Mouse (Mus musculus): Measurements from ENCODE around the gene Aqp7. TPM values are rescaled to one million over a fixed set of nuclear protein-coding genes. Genes with fewer than 3 reads are reported as not detected.
"Not testable (repeated sequence)": the region's sequence is repeated elsewhere in the genome, so short reads cannot be mapped to it uniquely, and the experiment has no call there.

Gene Aqp7
- not detected for total RNA-seq (2021)

GRCm38 (mm10) chr4:41047524-41048271, at the start of gene Aqp7:
Gene Aqp7, minus strand, starts transcription at chr4:41048139.
- no peak for DNase-seq (ENCODE audit: extremely low spot score in 1 of 2, low spot score in 2 of 2)
- intact Hi-C loops (cut with DNase I): loop anchor here (10.0 kb wide), 1 partner anchor 177 kb away; no protein-coding TSS in a partner anchor

- intact Hi-C loops (cut with DNase I): no loop called here
- no peak for DNase-seq (ENCODE audit: extremely low spot score in 1 of 2, low spot score in 2 of 2)
Observed at GRCm38 (mm10) chr4:41097381-41097780, 49.4 kb upstream of the Aqp7 start.

- no peak for DNase-seq (ENCODE audit: extremely low spot score in 1 of 2, low spot score in 2 of 2)
- intact Hi-C loops (cut with DNase I): no loop called here
Observed at GRCm38 (mm10) chr4:41096794-41097193, 48.9 kb upstream of the Aqp7 start.

GRCm38 (mm10) chr4:41096169-41096568, 48.2 kb upstream of the Aqp7 start:
- intact Hi-C loops (cut with DNase I): no loop called here
- no peak for DNase-seq (ENCODE audit: extremely low spot score in 1 of 2, low spot score in 2 of 2)

- intact Hi-C loops (cut with DNase I): no loop called here
- DNase-seq (ENCODE audit: extremely low spot score in 1 of 2, low spot score in 2 of 2): no peak
Observed at GRCm38 (mm10) chr4:41094361-41094760, 46.4 kb upstream of the Aqp7 start.

DNA sequence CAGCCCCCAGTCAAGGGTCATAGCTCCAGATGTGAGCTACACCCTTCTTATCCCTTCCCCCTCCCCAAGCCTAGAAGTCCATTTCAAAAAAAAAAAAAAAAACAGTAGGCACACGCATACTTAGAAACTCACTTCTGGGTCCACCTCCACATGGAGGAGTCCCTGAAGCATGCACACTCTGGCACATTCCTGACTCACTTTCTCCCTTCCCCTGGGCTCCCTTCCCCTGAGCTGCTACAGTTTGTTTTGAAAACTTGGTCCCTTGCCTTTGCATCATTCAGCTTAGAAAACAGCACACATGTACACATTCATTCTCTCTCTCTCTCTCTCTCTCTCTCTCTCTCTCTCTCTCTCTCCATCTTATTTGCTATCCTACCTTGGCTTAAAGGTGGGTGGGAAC, 45.0 kb upstream of the Aqp7 start:
- DNase-seq (ENCODE audit: extremely low spot score in 1 of 2, low spot score in 2 of 2): no peak
- intact Hi-C loops (cut with DNase I): no loop called here

- intact Hi-C loops (cut with DNase I): no loop called here
- DNase-seq (ENCODE audit: extremely low spot score in 1 of 2, low spot score in 2 of 2): no peak
Observed at GRCm38 (mm10) chr4:41091391-41091790, 43.5 kb upstream of the Aqp7 start.

DNA sequence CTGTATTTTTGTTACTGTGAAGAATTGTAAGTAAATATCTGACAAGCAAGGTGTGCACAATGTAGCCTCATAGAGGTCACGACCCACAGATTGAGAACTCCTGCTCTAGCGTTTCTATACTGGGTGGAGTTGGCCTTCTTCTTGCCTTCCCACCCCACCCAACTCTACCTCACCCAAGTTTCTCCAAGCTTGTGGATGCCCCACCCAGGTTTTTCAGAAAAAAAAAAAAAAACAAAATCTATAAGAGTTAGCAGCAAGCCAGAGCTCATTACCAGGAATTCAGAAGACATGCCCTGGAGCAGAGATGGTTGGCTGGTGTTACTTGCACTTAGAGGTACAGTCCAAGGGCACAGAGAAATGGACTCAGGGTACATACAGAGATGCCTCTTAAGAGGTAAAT, 41.8 kb upstream of the Aqp7 start:
- intact Hi-C loops (cut with DNase I): no loop called here

DNA sequence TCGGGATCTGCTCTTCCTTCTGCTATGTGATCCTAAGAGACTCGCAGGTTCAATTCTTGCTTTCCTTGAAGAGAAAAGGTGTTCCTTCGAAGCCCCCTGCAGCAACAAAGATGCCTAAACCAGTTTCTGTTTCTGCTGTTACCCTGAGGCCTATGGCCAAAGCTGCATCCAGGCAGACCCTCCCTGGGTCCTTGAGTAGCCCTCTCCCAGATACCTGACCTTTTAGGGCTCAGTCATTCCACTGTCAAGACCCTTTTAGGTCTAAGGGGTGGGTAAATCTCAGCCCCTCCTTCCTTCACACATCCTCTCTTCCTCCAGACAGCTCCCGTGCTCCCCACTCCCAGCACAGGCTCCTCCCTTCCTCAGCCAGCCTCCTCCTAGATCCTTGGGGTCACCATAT, 41.2 kb upstream of the Aqp7 start:
- intact Hi-C loops (cut with DNase I): no loop called here
- no peak for DNase-seq (ENCODE audit: extremely low spot score in 1 of 2, low spot score in 2 of 2)

More for the DNA sequence above, 41.8 kb upstream of the Aqp7 start:
- DNase-seq (ENCODE audit: extremely low spot score in 1 of 2, low spot score in 2 of 2): no peak

DNA sequence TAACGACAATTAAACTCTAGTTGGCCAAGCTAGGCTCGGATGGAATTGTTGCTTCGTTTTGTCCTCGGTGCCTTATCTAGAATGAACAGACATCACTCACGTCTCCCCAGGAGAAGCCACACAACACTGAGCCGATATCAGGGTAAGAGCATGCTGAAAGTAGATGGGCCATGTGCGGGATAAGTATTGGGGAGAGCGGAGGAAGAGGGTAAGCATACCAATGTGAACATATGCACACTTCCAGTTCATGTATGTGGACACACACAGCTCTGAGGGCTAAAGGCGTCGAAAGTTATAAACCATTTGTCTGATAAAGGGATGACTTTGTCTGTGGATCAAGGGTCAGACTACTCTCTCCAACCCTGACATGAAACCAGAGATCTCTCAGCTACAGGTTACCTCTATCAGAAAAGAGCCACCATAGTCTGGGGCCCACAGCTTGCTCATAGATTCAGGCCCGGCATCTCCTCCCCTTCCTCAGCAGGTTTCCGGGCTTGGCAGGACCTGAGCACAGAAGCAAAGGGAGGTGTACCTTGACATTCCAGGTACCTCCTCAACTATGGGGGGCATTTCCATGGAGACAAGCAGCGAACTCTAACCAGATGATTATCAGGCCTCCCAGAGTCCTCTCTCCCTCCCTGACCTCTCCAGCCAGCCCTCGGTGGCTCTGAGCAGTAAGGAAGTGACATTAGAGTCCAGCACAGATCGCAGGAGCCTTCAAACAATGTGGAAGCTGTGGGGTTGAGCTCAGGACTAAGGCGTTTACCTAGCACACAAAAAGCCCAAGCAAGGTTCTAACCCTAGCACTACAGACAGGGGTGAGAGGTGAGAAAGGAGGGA, 39.7 kb upstream of the Aqp7 start:
- no peak for DNase-seq (ENCODE audit: extremely low spot score in 1 of 2, low spot score in 2 of 2)
- intact Hi-C loops (cut with DNase I): no loop called here

DNA sequence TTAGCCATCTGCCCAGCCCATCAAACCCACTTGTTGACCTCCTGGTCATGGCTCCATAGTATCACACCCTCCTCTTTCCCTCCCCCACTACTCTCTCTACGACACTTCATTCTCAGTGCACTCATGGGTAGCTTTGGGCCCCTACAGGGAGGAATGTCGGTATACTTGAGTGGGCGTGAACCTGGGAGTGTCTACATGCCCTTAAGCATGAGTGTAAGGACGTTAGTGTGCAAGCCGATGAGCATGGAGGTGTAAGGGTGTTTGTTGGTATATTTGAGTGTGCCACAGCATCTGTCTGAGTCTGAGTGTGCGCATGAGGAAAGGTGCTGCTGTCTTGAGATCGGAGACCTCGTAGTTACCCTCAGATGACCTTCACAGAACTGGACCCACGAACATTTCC, 39.0 kb upstream of the Aqp7 start:
- intact Hi-C loops (cut with DNase I): no loop called here
- no peak for DNase-seq (ENCODE audit: extremely low spot score in 1 of 2, low spot score in 2 of 2)

DNA sequence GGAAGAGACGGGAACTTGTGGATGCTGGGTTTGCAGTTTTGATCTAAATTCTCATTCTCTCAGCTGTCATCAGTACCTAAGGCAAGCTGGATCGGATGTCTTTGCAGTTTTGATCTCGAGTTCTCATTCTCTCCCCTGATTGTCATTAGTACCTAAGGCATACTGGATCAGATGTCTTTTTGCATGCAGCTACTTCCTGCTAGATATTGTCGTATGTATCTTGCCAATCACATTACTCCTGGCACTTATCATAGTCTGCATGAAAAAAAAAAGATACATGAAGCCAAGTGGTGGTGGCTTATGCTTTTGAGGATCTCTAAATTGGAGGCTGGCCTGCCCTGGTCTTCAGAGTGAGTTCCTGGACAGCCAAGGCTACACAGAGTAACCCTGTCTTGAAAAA, 36.9 kb upstream of the Aqp7 start:
- intact Hi-C loops (cut with DNase I): no loop called here
- DNase-seq (ENCODE audit: extremely low spot score in 1 of 2, low spot score in 2 of 2): no peak

DNA sequence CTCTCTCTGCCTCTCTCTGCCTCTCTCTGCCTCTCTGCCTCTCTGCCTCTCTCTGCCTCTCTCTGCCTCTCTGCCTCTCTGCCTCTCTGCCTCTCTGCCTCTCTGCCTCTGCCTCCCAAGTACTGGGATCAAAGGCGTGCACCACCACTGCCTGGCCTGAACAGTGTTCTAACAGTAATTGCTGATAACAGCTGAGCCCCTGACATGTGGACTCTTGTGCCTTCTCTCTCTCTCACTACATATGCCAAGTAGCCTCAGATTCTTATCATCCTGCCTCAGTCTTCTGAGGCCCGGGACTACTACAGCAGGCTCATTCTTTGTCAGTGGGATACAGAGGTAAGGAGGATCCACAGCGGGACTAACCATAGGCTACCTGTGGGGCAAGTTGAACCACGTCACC, 34.9 kb upstream of the Aqp7 start:
- DNase-seq (ENCODE audit: extremely low spot score in 1 of 2, low spot score in 2 of 2); intact Hi-C loops (cut with DNase I): not testable (repeated sequence)

DNA sequence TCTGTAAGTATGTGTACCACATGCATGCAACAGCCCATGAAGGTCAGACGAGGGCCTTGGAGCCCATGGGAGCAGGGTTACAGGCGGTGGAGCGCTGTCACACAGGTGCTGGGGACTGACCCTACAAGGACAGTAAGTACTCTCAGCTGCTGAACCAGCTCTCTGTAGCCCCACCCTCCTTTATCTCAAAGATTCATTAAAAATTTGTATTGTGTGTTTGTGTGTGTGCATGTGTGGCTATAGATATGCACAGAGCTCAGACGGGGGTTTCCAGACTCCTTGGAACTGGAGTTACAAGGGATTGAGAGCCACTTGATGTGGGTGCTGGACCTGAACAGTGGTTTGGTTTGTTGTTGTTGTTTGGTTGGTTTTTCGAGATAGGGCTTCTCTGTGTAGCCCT, 33.8 kb upstream of the Aqp7 start:
- intact Hi-C loops (cut with DNase I): no loop called here
- DNase-seq (ENCODE audit: extremely low spot score in 1 of 2, low spot score in 2 of 2): no peak

GRCm38 (mm10) chr4:41078726-41079125, 30.8 kb upstream of the Aqp7 start:
- intact Hi-C loops (cut with DNase I): no loop called here
- DNase-seq (ENCODE audit: extremely low spot score in 1 of 2, low spot score in 2 of 2): no peak

DNA sequence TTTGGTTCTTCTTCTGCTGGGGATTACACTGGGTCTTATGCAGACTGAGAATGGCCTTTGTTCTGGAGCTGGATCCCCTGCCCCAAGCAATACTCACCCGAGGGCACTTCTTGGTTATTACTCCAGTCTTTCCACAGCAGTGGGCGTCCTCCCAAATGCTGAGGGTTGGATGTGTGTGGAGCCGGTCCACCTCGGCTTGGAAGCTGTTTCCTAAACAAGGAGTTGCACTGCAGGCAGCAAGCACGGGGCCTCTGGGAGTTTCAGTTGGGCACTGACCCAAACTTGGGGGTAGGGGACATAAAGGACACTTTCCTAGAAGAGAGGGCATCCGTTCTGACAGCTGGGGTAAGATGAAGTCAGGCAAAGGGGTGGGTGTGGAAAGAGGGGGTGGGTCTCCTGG, 26.5 kb upstream of the Aqp7 start:
- DNase-seq (ENCODE audit: extremely low spot score in 1 of 2, low spot score in 2 of 2): no peak
- intact Hi-C loops (cut with DNase I): no loop called here

- DNase-seq (ENCODE audit: extremely low spot score in 1 of 2, low spot score in 2 of 2): no peak
- intact Hi-C loops (cut with DNase I): no loop called here
Observed at GRCm38 (mm10) chr4:41073008-41073817, 25.3 kb upstream of the Aqp7 start.

- DNase-seq (ENCODE audit: extremely low spot score in 1 of 2, low spot score in 2 of 2): no peak
- intact Hi-C loops (cut with DNase I): no loop called here
Observed at GRCm38 (mm10) chr4:41071500-41072429, 23.8 kb upstream of the Aqp7 start.

All from left cerebral cortex, postnatal 10 days (tissue).